Mouse (Mus musculus): ENCODE data around the gene Edem2. TPM values are rescaled to one million over a fixed set of nuclear protein-coding genes. Genes with fewer than 3 reads are reported as not detected.
"Not testable (repeated sequence)": the region's sequence is repeated elsewhere in the genome, so short reads cannot be mapped to it uniquely, and the experiment has no call there.

Edem2 gene
- total RNA-seq, 2 experiments from 2014 or later, result 18.2 to 19.6 TPM

DNA sequence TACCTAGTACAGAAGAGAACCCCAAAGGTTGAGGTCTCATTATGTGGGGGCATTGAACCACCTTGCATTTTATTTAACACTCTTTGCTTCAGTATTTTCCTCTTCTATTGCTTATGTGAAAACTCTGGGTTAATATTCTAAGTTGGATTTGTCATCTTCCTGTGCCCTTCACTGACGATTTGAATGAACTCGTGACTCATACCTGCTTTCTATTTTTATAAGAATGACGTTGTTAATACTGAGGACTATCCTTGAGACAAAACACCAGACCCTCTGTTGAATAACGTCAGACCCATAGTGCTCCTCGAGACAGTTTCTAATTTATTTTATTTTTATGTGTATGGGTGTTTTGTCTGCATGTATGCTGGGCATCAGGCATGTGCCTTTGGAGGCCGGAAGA lies 7.7 kb upstream of the Edem2 start:
- no peak for DNase-seq (ENCODE audit: low spot score in 2 of 2)

DNA sequence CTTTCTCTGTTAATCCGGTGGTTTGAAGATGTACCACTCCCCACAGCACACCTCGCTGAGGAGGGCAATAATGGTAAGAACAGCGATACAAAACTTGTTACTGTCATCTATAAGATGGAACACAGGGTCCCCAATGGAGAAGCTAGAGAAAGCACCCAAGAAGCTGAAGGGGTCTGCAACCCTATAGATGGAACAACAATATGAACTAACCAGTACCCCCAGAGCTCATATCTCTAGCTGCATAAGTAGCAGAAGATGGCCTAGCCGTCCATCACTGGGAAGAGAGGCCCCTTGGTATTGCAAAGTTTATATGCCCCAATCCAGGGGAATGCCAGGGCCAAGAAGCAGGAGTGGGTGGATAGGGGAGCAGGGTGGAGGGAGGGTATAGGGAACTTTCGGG lies 6.5 kb upstream of the Edem2 start, which contains the start of gene Gm17581:
TSS of gene Gm17581 (minus strand) at position 101 of the 400 bp plus-strand sequence.
- DNase-seq (ENCODE audit: low spot score in 2 of 2), result not testable (repeated sequence)

DNA sequence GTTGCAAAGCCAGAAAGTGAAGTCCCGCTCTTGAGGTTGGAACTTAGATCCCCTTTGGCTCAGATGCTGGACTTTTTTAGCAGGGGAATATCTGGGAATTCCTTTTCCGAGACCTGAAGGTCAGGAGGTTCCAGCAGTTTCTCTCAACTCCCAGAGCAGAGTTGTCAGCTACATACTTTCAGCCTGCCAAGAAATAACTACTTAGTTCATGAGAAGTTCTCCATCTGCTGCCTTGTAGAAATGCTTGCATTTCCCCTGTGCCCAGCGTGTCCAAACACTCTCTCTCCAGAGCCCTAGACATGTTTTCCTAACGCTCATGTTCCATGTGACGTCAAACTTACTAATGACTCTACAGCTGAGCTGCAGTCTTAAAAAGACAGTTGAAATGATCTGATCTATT lies 5.8 kb upstream of the Edem2 start:
- DNase-seq (ENCODE audit: low spot score in 2 of 2), result no peak

DNA sequence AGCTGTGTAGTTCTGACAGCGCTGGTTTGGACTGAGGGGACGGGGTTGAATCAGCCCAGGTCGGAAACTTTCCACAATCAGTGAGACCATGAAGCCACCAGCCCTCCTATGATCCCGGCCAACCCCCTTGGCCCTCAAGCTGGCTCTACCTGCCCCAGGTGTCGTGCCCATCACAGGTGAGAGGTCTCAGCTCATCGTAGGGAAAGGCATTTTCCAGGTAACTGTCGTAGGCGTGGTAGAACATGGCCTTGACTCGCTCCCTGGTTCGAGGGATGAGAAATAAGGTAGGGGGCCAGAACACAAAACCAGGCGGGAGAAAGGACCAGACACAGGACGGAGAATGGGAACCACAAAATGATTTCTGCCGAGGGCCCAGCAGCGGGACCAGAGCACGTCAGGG lies 533 bp downstream of the Edem2 start:
- no peak for DNase-seq (ENCODE audit: low spot score in 2 of 2)

DNA sequence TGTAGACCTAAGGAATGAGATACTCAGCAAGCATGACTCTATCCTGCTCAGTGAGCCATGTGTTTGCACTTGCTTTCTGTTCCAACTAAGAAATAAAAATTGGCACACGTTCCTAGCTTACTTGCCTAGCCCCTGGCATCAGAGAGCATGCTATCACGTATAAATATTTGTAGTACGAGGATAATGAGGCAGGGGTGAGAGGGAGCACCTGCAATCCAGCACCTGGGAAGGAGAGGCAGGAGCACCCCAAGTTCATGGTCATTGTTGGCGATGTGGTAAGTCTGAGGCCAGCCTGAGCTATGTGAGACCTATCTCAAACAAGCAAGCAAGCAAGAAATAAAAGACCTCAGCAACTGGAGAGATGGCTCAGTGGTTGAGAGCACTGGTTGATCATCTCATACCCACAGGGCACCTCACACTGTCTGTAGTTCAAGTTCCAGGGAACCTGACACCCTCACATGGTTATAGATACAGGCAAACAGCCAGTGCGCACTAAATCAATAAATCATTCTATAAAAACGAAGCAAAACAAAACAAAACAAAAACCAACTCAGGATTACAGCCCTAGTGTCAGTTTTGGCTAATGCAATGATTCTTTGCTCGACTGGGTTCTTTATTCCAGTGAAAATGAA lies 1.4 kb downstream of the Edem2 start:
- no peak for DNase-seq (ENCODE audit: low spot score in 2 of 2)

DNA sequence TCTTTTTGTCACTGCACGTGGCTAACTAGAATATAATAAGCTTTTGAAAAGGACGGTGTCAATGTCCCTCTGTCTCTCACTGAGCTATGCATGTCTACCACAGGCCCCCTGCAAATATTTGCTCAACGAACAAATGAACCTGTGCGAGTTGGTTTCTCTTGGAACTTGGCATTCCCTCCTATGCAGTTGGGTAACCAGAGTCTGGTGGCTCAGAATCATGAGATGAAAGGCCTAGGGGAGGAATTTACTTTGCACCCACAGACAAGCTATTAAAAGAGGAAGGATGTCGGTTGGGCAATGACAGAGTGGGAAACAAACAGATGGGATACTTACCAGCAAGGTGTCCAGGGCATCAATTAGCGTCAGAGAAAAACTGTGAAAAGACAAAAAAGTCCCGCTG lies 3.0 kb downstream of the Edem2 start:
- DNase-seq (ENCODE audit: low spot score in 2 of 2), result no peak

DNA sequence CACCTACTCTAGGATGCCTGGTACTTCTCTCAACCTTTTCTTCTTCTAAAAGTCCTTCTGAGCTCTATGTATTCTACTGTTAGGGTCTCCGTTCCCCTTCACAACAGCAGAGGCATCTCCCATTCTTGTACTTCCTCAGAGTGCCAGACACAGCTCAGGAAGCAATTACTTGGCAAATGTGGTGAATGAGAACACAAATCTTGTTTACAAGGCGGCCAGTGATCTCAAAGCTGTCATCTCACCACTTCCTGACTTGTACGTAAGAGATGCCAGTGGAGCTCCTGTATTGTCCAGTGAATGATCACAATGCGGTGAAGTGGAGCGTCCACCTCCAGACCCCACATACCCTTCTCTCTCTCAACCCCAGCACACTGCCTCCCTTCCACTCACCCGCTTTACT lies 4.7 kb downstream of the Edem2 start:
- DNase-seq (ENCODE audit: low spot score in 2 of 2), result no peak

DNA sequence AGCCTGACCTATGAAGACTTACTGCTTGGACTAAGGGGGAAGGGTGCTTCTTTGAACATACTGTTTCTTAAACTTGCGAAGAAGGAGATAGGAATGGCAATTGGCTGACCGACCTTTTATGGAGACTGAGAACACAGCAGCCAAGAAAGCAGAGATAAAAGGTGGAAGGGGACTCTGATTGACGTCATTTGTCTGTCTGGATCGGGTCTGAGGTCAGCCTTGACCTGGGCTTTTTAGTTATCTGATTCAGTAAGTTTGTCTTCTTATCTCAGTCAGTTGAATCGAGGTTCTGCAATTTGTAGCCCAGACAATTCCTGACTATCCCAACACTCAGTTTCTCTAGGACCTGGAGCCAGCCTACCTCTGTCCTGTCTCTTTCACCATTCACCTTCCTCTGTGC lies 5.2 kb downstream of the Edem2 start:
- no peak for DNase-seq (ENCODE audit: low spot score in 2 of 2)

DNA sequence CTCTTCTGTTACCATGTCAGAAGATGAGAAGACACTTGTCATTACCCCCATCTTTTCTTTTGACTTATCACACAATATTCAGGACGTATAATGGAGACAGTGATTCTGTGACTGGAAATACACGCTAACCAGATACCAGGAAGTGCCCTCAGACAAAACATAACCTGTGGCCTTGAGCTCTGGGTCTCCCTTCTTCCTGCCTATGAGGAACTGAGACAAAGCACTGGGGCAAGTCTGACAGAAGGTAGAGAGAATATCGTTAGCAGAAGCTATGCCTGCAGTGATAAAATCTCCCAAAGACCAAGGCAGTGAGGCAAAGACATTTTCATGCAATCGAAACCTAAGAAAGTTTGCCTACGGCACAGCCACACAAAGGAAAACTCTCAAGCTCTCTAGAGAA lies 8.7 kb downstream of the Edem2 start:
- DNase-seq (ENCODE audit: low spot score in 2 of 2), result no peak

DNA sequence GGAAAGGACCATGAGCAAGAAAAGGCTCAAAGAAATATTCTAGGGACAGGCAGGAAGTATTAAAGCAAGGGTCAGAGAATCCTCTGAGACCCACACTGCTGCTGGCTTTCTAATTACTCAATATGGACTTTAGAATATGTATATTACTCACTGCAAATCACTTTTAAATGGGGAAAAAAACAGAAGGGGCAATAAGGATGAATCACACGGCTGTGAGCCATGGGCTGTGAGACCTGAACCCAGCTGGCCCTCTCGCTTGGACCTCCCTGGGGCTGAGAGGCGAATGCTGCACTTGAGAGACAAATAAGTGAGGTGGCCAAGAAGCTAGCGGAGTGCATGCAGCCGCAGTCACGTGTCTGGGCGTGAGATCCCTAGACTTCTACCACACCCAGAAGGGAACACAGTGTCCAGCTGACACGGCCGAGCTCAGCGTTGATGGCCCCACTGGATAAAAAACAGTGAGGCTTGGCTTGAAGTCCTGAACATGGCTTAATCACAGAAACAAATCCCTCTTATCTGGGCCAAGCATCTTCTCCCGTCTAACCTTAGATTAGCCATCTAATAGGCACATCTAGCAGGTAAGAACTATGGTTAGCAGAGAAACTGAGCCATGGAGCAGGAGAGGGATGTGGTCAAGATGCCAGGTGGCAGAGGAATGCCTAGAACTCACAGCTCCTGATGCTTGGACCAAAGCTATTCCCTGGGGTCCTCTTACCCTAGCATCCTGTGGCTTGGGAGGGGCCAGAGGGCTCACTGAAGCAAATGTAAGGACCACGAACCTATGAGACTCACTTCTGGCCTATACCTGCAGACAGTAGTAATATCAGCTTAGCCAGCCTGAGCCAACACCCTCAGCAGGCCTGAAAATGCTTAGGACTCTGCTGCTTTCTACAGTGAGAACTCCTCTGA lies 11.9 kb downstream of the Edem2 start:
- no peak for DNase-seq (ENCODE audit: low spot score in 2 of 2)

DNA sequence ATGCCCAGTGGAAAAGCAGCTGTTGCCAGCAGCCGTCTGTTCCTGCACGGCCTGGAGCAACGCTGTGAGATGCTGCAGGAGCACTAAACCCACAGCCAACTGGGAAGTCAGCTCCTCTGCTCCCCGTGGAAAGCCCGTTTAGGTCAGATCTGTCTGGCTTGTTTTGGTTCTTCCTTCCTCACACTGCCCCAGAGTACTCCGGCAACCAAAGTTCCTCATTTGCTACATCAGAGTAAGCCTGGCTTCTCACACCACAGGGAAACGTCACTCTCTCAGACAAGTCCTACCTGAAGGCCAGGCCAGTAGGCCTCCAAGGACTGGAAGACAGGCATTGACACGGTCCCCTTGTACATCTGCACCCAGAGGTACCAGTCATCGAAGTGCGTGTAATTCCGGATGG lies 18.7 kb downstream of the Edem2 start:
- DNase-seq (ENCODE audit: low spot score in 2 of 2), result no peak

DNA sequence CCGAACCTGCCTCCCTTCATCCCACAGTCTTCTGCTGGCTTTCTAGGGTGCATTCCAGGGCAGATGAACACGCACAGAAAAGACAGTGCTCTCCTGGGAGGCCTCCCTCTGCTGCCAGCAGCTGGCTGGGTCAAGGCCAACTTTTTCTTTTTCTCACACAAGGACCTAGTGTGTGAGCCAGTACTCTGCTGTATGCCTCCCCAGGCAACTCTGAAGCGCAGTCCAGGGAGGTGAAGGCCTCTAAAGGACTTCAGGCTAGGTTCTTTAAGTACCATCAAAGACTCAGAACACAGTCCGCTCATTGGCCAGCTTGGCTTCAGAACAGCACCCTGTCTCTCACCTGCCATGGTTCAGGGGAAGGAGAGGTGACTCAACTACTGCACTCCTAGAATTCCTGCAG lies 22.0 kb downstream of the Edem2 start:
- DNase-seq (ENCODE audit: low spot score in 2 of 2), result peak in 1 of 2 experiments; percentile 66

DNA sequence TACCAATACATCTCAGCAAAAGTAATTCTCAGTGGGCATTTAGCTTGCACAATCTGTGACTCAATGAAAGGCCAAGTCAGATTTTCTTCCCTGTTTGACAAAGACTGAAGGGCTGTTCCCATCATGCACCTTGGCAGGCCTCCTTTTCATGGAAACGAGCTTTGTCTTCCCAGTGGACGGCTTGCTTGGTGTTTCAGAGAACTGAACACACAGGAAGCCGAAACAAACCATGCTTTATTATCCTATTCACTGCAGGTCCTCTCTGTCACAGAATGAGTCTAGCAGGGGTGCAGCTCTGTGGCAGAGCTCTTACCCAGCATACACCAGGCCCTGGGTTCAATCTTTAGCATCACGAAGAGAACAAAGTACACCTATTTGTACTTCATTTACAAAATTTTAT lies 25.6 kb downstream of the Edem2 start:
- no peak for DNase-seq (ENCODE audit: low spot score in 2 of 2)

DNA sequence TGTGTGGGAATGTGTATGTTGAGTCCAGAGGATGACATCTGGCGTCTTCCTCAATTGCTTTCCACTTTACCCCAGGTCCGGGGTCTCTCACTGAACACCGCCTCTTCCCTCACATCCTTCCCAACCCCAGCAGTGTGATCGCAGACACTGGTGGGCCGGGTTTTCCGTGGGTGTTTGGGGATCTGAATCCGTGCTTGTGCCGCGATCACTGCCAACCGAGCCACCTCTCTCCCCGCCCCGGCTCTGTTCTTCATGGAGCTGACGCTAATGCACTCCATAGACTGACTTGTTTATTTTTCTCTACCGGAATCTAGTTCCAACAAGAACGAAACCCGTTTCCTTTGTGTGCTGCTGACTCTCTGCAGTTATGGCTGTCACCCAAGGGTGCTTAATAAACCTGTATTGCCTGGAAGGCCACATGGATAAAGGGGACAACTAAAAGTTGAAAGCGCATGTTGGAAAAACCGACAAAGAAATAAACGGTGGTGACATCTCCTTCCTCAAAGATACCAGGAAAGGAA lies 27.8 kb downstream of the Edem2 start:
- no peak for DNase-seq (ENCODE audit: low spot score in 2 of 2)

DNA sequence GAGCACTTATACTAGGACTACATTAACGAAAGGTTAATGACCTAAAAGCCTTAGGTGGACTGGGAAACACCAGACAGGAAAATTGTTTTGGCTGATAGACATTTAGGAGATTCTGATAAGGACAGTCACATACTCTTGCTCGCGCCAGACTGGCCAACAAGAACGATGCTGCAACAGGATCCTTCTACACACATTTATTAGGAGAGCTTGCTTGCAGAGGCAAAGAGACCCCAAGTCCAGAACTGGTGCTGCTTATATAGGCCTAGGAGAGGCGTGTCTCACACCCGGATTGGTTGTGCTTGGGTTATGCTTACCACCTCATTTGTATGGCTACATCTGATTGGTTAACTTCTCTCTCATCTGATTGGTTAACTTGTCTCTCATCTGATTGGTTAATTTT lies 30.8 kb downstream of the Edem2 start:
- DNase-seq (ENCODE audit: low spot score in 2 of 2), result not testable (repeated sequence)

DNA sequence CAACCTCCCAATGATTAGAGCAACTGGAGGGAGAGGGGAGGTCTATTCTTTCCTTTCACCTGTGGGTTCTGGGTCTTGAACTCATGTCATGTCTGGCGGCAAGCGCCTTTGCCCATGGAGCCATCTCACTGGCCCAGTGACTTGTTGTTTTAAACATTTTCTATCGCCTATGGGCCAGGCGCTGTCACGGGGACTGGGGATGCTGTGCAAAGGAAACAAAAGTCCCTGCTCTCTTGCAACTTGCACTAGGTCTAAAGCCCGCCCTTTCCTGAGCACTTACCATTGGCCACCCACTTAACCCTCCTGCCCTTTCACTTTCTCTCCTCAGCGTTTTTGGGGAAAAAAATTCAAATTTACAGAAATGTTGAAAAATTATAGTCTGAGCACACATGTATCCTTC lies 32.4 kb downstream of the Edem2 start:
- DNase-seq (ENCODE audit: low spot score in 2 of 2), result no peak

DNA sequence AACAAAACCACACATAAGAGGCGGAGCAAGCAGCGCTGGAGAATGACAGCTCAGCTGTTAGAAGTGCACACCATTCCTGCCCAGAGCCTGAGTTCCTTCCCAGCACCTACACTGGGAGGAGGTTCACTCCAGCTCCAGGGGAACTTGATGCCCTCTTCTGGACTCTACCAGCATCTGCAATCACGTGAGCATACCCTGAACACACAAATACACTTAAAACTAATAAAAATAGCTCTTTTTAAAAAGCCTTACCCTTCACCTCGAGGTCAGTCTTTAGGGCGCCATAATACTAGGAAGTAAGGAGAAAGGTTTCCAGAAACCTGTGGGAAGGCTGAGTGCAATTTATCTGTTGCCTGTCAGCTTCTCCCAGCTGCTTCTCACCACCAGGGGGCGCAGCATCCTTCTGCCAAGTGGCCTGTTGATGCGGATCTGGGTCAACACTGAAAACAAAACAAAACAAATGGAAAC lies 33.1 kb downstream of the Edem2 start:
- peak; percentile 80 to 85 for DNase-seq (ENCODE audit: low spot score in 2 of 2)

DNA sequence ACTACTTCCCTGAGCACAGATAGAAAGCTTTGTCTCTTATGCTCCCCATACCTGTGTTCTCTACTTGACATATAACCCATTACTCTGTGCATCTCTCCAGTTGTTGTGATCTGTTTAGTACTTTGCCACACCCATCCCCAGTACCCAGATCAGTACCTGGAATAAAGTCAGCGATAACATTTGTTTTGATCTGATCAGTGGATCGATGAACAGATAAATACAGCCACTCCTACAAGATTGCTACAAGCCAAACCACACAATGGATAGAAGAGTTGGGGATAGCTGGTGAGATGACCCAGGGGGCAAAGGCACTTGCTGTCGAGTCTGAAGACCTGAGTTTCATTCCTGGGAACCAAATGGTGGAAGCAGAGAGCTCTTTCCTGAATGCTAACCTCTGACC lies 34.0 kb downstream of the Edem2 start:
- no peak for DNase-seq (ENCODE audit: low spot score in 2 of 2)

DNA sequence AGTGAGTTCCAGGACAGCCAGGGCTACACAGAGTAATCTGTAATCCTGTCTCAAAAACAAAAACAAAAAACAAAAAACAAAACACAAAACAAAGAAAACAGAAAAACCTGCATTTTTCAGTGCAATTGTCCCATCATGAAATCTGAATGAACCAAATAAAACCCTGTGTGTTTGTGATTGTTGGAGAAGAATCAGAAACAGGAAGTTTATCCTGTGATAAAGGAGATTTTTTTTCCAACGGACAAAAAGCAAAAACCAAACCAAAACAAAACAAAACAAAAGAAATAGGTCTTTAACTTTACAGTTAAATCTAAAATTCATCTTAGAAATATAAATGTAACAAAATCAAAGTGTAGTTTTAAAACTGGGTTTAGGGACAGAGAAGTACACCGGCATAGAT lies 34.7 kb downstream of the Edem2 start:
- DNase-seq (ENCODE audit: low spot score in 2 of 2), result no peak

DNA sequence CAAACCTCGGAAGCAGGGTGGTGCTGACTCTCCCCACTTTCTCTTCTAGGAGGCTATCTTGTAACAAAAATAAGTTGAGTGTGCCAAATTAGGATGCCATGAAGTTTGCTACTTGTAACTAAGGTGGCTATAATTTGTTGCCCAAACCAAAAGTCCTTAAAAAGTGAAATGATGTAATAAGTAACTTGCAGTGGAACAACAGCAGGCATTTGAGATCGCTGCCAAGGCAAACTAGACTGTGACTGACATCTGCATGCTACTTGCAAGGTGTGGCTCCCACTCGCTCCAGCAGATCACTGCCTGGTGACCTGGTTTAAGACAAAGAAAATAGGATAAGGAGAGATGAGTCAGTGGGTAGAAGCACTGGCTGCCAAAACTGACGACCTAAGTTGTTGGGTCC lies 36.1 kb downstream of the Edem2 start:
- DNase-seq (ENCODE audit: low spot score in 2 of 2), result no peak

DNA sequence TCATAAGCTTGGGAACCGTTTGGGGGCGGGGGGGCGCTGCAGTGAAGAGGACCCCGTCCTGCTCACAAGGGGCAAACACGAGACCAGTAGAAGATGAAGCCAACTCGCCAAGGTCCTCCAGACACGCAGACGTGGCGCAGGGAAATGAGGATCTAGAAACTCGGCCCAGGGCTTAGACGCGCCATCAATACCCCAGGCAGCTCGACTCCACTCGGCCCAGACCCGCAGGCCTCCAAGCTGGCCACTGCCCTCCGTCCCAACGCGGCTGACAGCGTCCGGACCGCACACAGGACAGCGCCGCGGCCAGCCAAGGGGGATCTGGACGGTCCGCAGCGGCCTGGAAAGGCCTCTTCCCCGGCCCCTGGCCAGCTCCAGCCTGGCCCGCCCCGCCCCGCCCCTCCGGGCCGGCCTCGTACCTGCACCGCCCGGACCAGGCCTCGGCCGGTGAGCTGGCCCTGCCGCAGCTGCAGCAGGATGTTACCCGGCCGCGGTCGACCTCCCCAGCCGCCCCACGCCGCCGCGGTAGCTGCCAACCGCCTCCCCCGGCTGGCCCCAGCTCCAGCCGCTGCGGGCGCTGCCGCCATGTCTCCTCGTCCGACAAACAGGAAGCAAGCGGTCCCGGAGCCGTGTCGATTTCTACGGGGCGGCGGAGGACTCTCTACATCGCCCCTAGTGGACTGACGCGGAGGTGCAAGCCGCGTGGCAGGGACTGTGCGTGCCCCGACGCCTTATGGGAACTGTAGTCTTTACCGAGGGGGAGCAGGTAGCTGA lies 37.4 kb downstream of the Edem2 start, which contains the start of gene Trpc4ap:
TSS of gene Trpc4ap (minus strand) at position 662 of the 771 bp plus-strand sequence.
- peak; percentile 97 to 99 for DNase-seq (ENCODE audit: low spot score in 2 of 2)
